Mouse (Mus musculus) embryonic facial prominence, embryonic 14.5 days (tissue): ENCODE measurements around the gene Gm45623. TPM values are rescaled to one million over a fixed set of nuclear protein-coding genes. Genes with fewer than 3 reads are reported as not detected.

Experiments
- ATAC-seq: fragments of 200-750 bp; cut with Nextera tagmentation; 2 replicates; pipeline ENCODE4 v1.8.0; 2017; ENCODE audit warnings: low read depth, moderate number of reproducible peaks, moderate TSS enrichment
- DNase-seq: peaks from one replicate; pipeline ENCODE4 v3.0.0-alpha.2; 2015; ENCODE audit warnings: low spot score
- H3K27ac ChIP-seq: fragments of 300-500 bp; sonication (generic); replicated peaks from 2 replicates; pipeline ENCODE4 v1.5.1; 2014; ENCODE audit warnings: low read depth, mild to moderate bottlenecking, low read length, moderate library complexity
- H3K27me3 ChIP-seq: fragments of 300-500 bp; sonication (generic); replicated peaks from 2 replicates; pipeline ENCODE4 v1.6.1; 2014; ENCODE audit warnings: low read length; ENCODE audit not compliant: control insufficient read depth, insufficient read depth
- H3K36me3 ChIP-seq: fragments of 300-500 bp; sonication (generic); 2 replicates; pipeline ENCODE4 v1.6.1; 2014; ENCODE audit warnings: low read length, mixed read lengths; ENCODE audit not compliant: control insufficient read depth, insufficient read depth
- H3K4me1 ChIP-seq: fragments of 300-500 bp; sonication (generic); 2 replicates; pipeline ENCODE4 v1.6.1; 2014; ENCODE audit warnings: antibody characterized with exemption, low read length; ENCODE audit not compliant: control insufficient read depth, insufficient read depth
- H3K4me2 ChIP-seq: fragments of 300-500 bp; sonication (generic); 2 replicates; pipeline ENCODE4 v1.6.1; 2014; ENCODE audit warnings: low read depth, mild to moderate bottlenecking, low read length, moderate library complexity, mixed read lengths
- H3K4me3 ChIP-seq: fragments of 300-500 bp; sonication (generic); 2 replicates; pipeline ENCODE4 v1.5.1; 2014; ENCODE audit warnings: low read depth, mild to moderate bottlenecking, low read length
- H3K9ac ChIP-seq: fragments of 300-500 bp; sonication (generic); 2 replicates; pipeline ENCODE4 v1.6.1; 2014; ENCODE audit warnings: low read depth, mild to moderate bottlenecking, low read length, moderate library complexity, mixed read lengths
- H3K9me3 ChIP-seq: fragments of 300-500 bp; sonication (generic); 2 replicates; pipeline ENCODE4 v1.6.1; 2016; ENCODE audit warnings: low read length; ENCODE audit not compliant: control insufficient read depth
- WGBS: fragments of 180-500 bp; shearing (Covaris S2); extraction: QIAGEN DNeasy Blood & Tissue Kit; methylation state at CpG from one replicate; pipeline ENCODE4 v1.1.7; 2014; 5-methylcytosine and 5-hydroxymethylcytosine counted together
- polyA plus RNA-seq: library from polyadenylated mRNA; unstranded; fragments of >200 nt; fragmentation: Nextera tagmentation; extraction: Ambion mirVana; gene quantifications from 2 replicates; pipeline ENCODE4 v1.2.1, GENCODE M21; 2014

Gm45623 gene
- polyA plus RNA-seq, 1 experiment from 2014 or later, result 0.49 TPM

- Histone ChIP-seq H3K4me3 (no peak overlapping the region), H3K36me3 (no peaks in the 10 kb centered on the region), H3K9ac (no peak overlapping the region), H3K27me3 (no peaks in the 10 kb centered on the region), H3K9me3 (no peaks in the 10 kb centered on the region), H3K4me1 (no peaks in the 10 kb centered on the region), H3K27ac (no peak overlapping the region), H3K4me2 (no peak overlapping the region)
- DNase-seq (no peak), ATAC-seq (no peak)
- WGBS, result 62% methylated on average over 13 of the region's 13 CpGs
These were observed 27.3 kb upstream of the Gm45623 start for GRCm38 (mm10) chr13:56780746-56781469.

GRCm38 (mm10) chr13:56774304-56774703, 20.7 kb upstream of the Gm45623 start:
- Histone ChIP-seq H3K9me3 (no peaks in the 10 kb centered on the region), H3K36me3 (no peaks in the 10 kb centered on the region), H3K4me3 (no peak overlapping the region), H3K9ac (no peak overlapping the region), H3K4me2 (no peak overlapping the region), H3K27me3 (no peaks in the 10 kb centered on the region), H3K27ac (no peak overlapping the region), H3K4me1 (no peaks in the 10 kb centered on the region)
- ATAC-seq (peak; percentile 59; the same call in 1 of the 2 replicates), DNase-seq (no peak)
- WGBS, result 38% methylated on average over 5 of the region's 5 CpGs

- no peak overlapping the region for H3K27ac ChIP-seq
- H3K27me3 ChIP-seq, result no peaks in the 10 kb centered on the region
- DNase-seq (no peak), ATAC-seq (no peak)
- WGBS, result 42% methylated on average over 14 of the region's 14 CpGs
- no peak overlapping the region for H3K4me3 ChIP-seq
- H3K4me1 ChIP-seq, result no peaks in the 10 kb centered on the region
- no peak overlapping the region for H3K4me2 ChIP-seq
- H3K36me3 ChIP-seq, result no peaks in the 10 kb centered on the region
- H3K9me3 ChIP-seq, result no peaks in the 10 kb centered on the region
- H3K9ac ChIP-seq, result no peak overlapping the region
These were observed 19.7 kb upstream of the Gm45623 start for GRCm38 (mm10) chr13:56773262-56773870.

GRCm38 (mm10) chr13:56772592-56772991, 19.0 kb upstream of the Gm45623 start:
- ATAC-seq (no peak), DNase-seq (no peak)
- Histone ChIP-seq H3K9ac (no peak overlapping the region), H3K36me3 (no peaks in the 10 kb centered on the region), H3K4me1 (no peaks in the 10 kb centered on the region), H3K4me2 (no peak overlapping the region), H3K9me3 (no peaks in the 10 kb centered on the region), H3K27ac (no peak overlapping the region), H3K27me3 (no peaks in the 10 kb centered on the region), H3K4me3 (no peak overlapping the region)
- WGBS, result 46% methylated on average over 3 of the region's 3 CpGs

GRCm38 (mm10) chr13:56770786-56771185, 17.2 kb upstream of the Gm45623 start:
- ATAC-seq (no peak), DNase-seq (no peak)
- no peaks in the 10 kb centered on the region for H3K9me3 ChIP-seq
- H3K4me3 ChIP-seq, result no peak overlapping the region
- H3K27me3 ChIP-seq, result no peaks in the 10 kb centered on the region
- no peak overlapping the region for H3K4me2 ChIP-seq
- WGBS, result 69% methylated on average over 5 of the region's 5 CpGs
- H3K9ac ChIP-seq, result no peak overlapping the region
- H3K27ac ChIP-seq, result no peak overlapping the region
- no peaks in the 10 kb centered on the region for H3K4me1 ChIP-seq
- H3K36me3 ChIP-seq, result no peaks in the 10 kb centered on the region

GRCm38 (mm10) chr13:56770136-56770578, 16.5 kb upstream of the Gm45623 start:
- ATAC-seq, result no peak
- Histone ChIP-seq H3K27me3 (no peaks in the 10 kb centered on the region), H3K4me3 (no peak overlapping the region), H3K36me3 (no peaks in the 10 kb centered on the region), H3K27ac (no peak overlapping the region), H3K4me2 (no peak overlapping the region), H3K9ac (no peak overlapping the region), H3K9me3 (no peaks in the 10 kb centered on the region), H3K4me1 (peaks cover 4% of the 10 kb centered on the region; the same call in 1 of the 2 replicates)
- DNase-seq, result no peak
- 68% methylated on average over 1 of the region's 1 CpGs for WGBS

- H3K4me3 ChIP-seq, result no peak overlapping the region
- no peaks in the 10 kb centered on the region for H3K36me3 ChIP-seq
- WGBS, result 20% methylated on average over 4 of the region's 4 CpGs
- ATAC-seq (no peak), DNase-seq (no peak)
- no peak overlapping the region for H3K4me2 ChIP-seq
- H3K4me1 ChIP-seq, result peaks cover 4% of the 10 kb centered on the region; the same call in 1 of the 2 replicates
- H3K27ac ChIP-seq, result no peak overlapping the region
- H3K9ac ChIP-seq, result no peak overlapping the region
- H3K27me3 ChIP-seq, result no peaks in the 10 kb centered on the region
- H3K9me3 ChIP-seq, result no peaks in the 10 kb centered on the region
These were observed 15.8 kb upstream of the Gm45623 start for GRCm38 (mm10) chr13:56769431-56769830.

- DNase-seq, result no peak
- peaks cover 7% of the 10 kb centered on the region for H3K4me1 ChIP-seq
- H3K9me3 ChIP-seq, result no peaks in the 10 kb centered on the region
- no peak overlapping the region for H3K9ac ChIP-seq
- no peak for ATAC-seq
- no peak overlapping the region for H3K27ac ChIP-seq
- no peaks in the 10 kb centered on the region for H3K36me3 ChIP-seq
- H3K27me3 ChIP-seq, result no peaks in the 10 kb centered on the region
- H3K4me2 ChIP-seq, result no peak overlapping the region
- H3K4me3 ChIP-seq, result no peak overlapping the region
- 40% methylated on average over 5 of the region's 5 CpGs for WGBS
These were observed 12.6 kb upstream of the Gm45623 start for GRCm38 (mm10) chr13:56766211-56766610.
